Mouse (Mus musculus): ENCODE results near the gene Trpv4.

DNA sequence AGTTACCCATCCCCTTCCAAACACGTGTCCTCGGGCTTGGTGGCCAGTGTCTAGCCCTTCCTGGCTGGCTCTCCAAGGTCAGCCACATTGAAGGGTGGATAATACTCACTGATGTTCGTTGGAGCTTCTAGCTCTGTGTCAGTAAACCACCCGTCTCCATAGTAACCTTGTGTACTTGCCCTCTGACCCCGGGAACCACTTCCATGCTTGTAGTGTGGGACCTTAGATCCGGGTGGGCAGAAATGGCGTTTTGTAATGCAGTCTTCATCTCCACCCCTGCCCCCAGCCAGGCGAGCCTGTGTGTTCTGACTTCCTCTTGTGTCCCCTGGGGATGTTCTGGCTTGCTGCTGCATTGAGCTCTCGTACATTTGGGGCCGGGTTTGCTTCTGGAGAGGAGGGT, 61.6 kb downstream of the Trpv4 start:
- no peak for TF ChIP-seq CTCF (IDR thresholded peaks at IDR 0.05; ENCODE audit: low read depth)
- TF ChIP-seq EP300 (IDR thresholded peaks at IDR 0.05; ENCODE audit: low read depth) = no peak
